Mouse (Mus musculus) induced T-regulatory cell, adult 2 months (primary cell): ENCODE results near the gene Glyat.

Experiments used
- DNase-seq: peaks from one replicate; pipeline ENCODE4 v3.0.0-alpha.2; 2012; ENCODE audit warnings: low read depth

Glyat gene

GRCm38 (mm10) chr19:12684638-12685037 lies 51.5 kb downstream of the Glyat start:
- DNase-seq = no peak

GRCm38 (mm10) chr19:12685231-12685630 lies 52.1 kb downstream of the Glyat start:
- no peak for DNase-seq

- no peak for DNase-seq
Measured at GRCm38 (mm10) chr19:12695590-12695989, 62.5 kb downstream of the Glyat start, which contains the start of gene Keg1. TSS of gene Keg1 (plus strand) at chr19:12695786.

GRCm38 (mm10) chr19:12696221-12696620 lies 63.1 kb downstream of the Glyat start:
- no peak for DNase-seq
